Mouse (Mus musculus): ENCODE measurements around the gene Alk.

The Alk gene

DNA sequence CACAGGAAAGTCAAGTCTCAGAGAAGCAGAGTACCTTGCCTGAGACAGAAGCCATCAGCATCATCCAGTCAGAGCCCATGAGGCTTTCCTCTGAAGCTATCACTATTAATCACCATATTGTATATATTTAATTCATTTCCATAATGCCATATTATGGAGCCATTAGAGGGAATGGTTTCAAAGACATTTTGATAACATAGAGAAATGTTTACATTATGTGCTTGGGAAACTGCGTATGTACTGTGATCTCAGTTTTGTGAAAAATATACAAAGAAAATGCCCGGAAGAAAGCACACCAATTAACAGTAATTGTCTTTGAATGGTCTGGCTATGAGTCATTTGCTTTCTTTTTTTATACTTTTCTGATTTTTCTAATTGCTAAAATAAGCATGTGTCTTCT, 203.1 kb downstream of the Alk start:
- DNase-seq (ENCODE audit: low spot score in 2 of 2), result no peak

DNA sequence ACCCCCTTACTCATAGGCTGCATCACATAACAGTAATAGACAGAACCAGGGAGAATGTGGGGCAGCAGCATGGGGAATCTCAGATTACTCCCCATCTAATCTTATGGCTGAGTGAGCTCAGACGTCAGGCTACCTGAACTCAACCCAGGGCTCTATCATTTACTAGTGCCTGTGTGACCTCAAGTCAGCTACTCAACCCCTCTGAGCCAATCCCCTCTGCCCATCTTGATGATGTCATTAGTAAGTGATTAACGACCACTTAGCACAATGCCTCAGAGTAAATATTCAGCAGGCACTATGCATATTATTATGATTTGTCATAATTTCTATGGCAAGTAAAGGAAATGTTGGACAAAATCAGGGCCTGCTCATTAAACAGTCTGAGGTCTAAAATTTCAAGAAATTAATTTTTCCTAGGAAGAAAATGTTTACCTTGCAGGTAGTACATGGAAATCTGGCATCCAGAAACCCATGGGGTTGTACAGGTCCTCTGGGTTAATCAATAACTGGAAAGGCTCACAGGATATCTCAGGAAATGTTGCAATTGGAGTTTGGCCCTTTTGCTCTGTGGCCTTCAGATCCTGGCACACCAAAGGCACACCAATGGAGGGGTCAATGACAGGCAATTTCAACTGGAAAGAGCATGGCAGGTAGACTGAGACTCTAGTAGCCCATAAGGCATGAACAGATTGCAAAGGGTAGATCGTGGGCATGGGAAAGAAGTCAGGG, 204.9 kb downstream of the Alk start:
- DNase-seq (ENCODE audit: low spot score in 2 of 2), result no peak

DNA sequence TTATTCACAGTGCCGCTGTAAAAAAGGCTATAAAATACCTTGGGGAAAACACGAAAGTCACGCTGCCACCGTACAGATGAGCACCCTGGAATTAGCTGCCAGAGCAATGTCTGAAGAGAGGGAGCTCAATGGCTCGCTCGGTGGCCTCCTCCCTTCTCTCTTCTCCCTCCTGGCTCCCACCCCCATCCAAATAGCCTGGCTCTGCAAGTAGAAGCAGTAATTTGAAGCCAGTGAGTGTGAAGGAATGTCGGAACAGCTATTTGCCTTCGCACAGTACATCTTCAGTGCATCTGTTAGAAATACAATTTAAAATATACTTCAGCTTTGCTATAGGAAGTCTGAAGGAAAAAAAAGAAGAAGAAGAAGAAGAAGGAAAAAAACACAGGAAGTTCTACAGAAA, 208.5 kb downstream of the Alk start:
- no peak for DNase-seq (ENCODE audit: low spot score in 2 of 2)

- no peak for DNase-seq (ENCODE audit: low spot score in 2 of 2)
Measured at GRCm38 (mm10) chr17:72368991-72369390, 235.4 kb downstream of the Alk start.

DNA sequence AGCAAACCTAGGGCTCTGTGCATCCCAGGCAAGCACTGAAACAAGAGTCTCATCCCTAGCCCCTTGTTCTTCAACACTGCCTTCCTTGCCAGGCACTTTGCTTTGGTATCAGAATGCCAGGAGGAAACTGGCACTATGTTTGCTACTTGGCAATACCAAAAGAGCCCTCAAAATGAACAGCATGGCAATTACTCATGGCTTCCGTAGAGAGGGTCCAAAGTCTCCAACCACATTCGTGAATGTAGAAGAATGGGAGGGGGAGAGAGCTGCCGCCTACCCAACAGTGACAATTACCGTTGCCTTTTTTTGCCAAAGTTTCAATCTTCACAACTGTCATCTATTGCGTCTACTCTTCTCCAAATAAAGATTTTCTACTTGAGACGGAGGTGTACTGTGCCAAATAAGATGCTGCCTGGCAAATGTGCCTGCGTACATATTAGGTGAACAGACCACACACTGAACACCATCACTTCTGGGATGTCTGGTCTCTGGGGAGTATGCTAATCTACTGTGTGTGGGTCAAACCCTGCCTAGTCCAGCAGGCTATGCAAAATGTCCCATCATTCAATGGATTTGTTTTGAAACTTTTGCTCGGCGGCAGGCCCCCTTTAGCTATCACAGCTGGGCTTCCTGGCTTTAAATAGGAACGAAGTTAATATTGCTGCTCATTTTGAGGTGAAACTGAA, 241.5 kb downstream of the Alk start:
- no peak for DNase-seq (ENCODE audit: low spot score in 2 of 2)

- DNase-seq (ENCODE audit: low spot score in 2 of 2), result no peak
Measured at GRCm38 (mm10) chr17:72361961-72362360, 242.5 kb downstream of the Alk start.

GRCm38 (mm10) chr17:72356759-72357302, 247.6 kb downstream of the Alk start:
- no peak for DNase-seq (ENCODE audit: low spot score in 2 of 2)

- DNase-seq (ENCODE audit: low spot score in 2 of 2), result no peak
Measured at GRCm38 (mm10) chr17:72339437-72339836, 265.0 kb downstream of the Alk start.

DNA sequence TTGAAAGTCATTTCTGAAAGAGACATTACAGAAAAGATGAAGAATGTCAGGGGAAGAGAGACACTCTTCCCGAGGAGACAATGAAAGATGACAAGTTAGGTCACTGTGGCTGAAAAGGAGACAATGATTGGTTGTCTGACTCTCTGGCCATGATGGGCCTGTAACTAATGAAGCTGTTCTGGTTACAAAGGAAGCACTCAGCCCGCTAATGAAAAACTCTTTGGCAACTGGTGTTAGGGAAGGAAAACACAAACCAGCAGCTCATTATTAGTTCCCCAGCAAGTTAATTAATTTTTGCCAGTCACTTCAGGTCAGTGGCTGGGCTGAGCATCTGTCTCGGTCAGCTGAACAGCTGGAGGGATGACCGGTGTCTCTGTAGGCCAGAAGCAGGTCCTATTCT, 271.5 kb downstream of the Alk start:
- no peak for DNase-seq (ENCODE audit: low spot score in 2 of 2)

- no peak for DNase-seq (ENCODE audit: low spot score in 2 of 2)
Measured at GRCm38 (mm10) chr17:72325941-72326340, 278.5 kb downstream of the Alk start.

GRCm38 (mm10) chr17:72319576-72319975, 284.9 kb downstream of the Alk start:
- DNase-seq (ENCODE audit: low spot score in 2 of 2), result no peak

- no peak for DNase-seq (ENCODE audit: low spot score in 2 of 2)
Measured at GRCm38 (mm10) chr17:72299651-72300050, 304.8 kb downstream of the Alk start.

DNA sequence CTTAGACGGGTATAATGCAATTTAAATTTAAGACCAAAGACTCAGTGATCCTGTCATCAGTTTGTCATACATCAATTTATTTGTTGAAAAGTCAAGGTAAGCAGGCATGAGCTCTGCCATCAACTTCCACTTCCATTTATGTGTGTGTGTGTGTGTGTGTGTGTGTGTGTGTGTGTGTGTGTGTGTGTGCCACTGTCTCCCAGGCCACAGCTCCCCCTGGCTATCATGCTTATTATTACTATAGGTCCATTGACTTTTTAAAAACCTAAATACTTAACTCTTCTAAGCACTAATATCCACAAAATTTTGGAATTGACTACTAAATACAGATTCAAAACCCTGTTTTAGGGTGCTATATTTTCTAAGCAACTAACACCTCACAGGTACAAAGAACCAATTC, 308.1 kb downstream of the Alk start:
- no peak for DNase-seq (ENCODE audit: low spot score in 2 of 2)

GRCm38 (mm10) chr17:72293267-72293580, 311.2 kb downstream of the Alk start:
- DNase-seq (ENCODE audit: low spot score in 2 of 2), result peak; percentile 4 to 8

- no peak for DNase-seq (ENCODE audit: low spot score in 2 of 2)
Measured at GRCm38 (mm10) chr17:72292444-72293266, 311.8 kb downstream of the Alk start.

GRCm38 (mm10) chr17:72285961-72286360, 318.5 kb downstream of the Alk start:
- no peak for DNase-seq (ENCODE audit: low spot score in 2 of 2)

- DNase-seq (ENCODE audit: low spot score in 2 of 2), result no peak
Measured at GRCm38 (mm10) chr17:72278296-72278695, 326.1 kb downstream of the Alk start.

DNA sequence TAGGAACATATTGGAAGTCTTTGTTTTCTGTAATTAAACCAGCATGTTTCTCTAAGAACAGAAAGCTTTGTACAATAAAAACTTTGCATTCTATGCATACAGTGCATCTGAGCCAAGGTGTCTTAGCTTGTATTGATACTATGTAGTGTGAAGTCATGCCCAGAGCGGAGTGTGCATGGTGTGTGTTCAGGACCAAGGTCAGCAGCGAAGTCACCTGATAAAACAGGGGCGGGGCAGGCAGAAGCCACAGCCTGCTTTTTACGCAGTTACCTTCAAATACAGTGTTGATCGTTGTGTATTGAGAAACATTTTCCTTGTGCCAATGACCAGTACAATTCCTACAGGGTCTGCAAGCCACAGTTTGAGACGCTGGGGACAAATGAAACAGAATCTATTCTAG, 327.6 kb downstream of the Alk start:
- no peak for DNase-seq (ENCODE audit: low spot score in 2 of 2)

- no peak for DNase-seq (ENCODE audit: low spot score in 2 of 2)
Measured at GRCm38 (mm10) chr17:72275391-72275904, 329.0 kb downstream of the Alk start.

DNA sequence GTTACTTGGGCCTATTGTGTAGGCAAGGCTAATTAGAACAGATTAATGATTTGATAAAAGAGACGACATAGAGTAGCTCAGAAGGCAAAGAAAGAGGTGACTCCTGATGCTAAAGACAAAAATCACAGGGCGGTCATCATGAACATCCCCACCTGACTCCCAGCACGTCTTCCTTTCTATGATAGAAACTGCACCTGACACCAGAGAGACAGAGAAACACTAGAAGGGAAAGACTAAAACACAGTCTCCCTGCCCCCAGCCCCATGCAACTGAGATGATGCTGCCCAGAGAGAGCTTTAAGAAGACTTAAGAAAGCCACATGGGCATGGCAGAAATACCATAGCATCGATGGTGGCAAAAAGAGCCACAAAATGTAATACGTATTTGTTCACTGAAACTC, 330.2 kb downstream of the Alk start:
- DNase-seq (ENCODE audit: low spot score in 2 of 2), result no peak

- no peak for DNase-seq (ENCODE audit: low spot score in 2 of 2)
Measured at GRCm38 (mm10) chr17:72271640-72272039, 332.8 kb downstream of the Alk start.

DNA sequence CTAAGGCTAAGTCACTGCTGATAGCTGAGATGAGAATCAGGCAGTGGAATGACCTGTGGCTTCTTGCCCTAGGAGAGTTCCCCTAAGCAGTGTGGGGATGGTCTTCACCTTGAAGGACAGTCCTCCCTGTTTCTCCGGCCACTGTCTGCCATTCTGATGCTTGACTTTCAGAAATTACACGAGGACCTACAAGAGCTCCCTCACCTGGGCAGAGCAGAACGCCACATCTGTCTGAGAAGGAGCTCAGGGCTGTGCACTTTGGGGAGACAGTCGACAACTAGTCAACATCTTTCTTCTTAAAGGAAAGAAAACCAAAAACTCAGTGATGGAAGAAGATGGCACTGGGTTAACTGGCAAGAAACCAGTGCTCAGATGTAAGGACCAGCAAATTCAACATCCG, 335.9 kb downstream of the Alk start:
- no peak for DNase-seq (ENCODE audit: low spot score in 2 of 2)

Measured in urinary bladder, postnatal 36 days (tissue).